Mouse (Mus musculus): ENCODE results near the gene Rin2. TPM values are rescaled to one million over a fixed set of nuclear protein-coding genes. Genes with fewer than 3 reads are reported as not detected.

Gene Rin2
- polyA plus RNA-seq, 1 experiment: 9.3 TPM

DNA sequence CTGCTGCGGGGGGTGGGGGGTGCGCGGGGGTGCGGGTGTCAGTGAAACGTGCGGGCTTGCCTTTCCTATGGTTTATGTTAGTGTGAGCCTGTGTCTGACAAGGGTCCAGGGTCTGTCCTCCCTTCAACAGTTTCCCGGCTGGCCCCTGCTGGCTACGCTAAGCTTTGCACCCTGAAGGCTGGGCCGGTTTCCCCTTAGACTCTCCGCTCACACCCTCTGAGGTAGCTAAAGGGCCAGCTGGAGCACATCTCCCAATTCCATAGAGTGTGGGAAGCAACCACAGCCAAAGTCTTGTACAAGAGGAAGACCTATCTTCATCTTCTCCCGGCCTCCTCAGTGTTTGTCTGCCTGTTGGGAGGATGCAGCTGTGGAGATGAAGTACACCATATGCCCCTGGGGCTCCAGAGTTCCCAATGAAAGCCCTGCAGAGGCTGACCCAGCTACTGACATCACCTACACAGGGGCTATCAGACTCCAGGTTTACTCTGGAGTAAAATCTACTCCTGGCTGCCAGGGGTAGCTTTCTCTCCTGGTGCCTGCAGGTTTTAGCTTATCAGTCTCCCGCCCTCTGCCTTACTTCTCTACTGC is 19.5 kb upstream of the Rin2 start:
- Histone ChIP-seq H3K4me3 (ENCODE audit: insufficient read depth, poor library complexity, severe bottlenecking) (no peak overlapping the region), H3K36me3 (ENCODE audit: control insufficient read depth, insufficient read depth) (no peaks in the 10 kb centered on the region), H3K27me3 (ENCODE audit: control insufficient read depth, insufficient read depth, insufficient read length) (no peaks in the 10 kb centered on the region), H3ac (ENCODE audit: control insufficient read depth, insufficient read length, low read depth) (no peak overlapping the region), H3K79me3 (ENCODE audit: low read depth) (no peaks in the 10 kb centered on the region), H3K79me2 (ENCODE audit: control insufficient read depth, insufficient read depth) (no peaks in the 10 kb centered on the region)
- TF ChIP-seq CTCF (IDR thresholded peaks at IDR 0.05; ENCODE audit: control insufficient read depth, insufficient read depth, insufficient read length): no peak
- no peak for TF ChIP-seq USF1 (IDR thresholded peaks at IDR 0.05; ENCODE audit: low read depth)
- no peak for TF ChIP-seq MYOG (IDR thresholded peaks at IDR 0.05; ENCODE audit: control insufficient read depth, extremely low read depth, insufficient read length)
- TF ChIP-seq MYOD1 (IDR thresholded peaks at IDR 0.05; ENCODE audit: control insufficient read depth, insufficient read length, low read depth): no peak

DNA sequence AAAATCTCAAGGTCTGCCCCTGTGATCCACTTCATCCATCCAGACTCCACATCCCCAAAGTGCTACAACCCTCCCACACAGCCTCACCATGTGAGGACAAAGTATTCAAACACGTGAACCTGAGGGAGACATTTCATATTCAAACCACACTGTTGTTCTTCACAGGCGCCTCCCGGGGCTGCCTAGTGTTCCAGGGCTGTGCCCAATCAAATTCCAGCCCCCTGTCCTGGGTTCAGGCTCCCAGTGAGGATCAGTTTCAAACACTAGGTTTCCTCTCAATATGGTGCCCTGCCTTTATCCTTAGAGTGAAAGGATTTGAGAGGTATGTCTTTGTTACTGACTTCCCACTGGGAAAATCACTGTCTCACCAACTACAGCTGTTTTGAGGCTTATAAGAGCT is 18.9 kb upstream of the Rin2 start:
- Histone ChIP-seq H3K27me3 (ENCODE audit: control insufficient read depth, insufficient read depth, insufficient read length) (no peaks in the 10 kb centered on the region), H3K4me3 (ENCODE audit: insufficient read depth, poor library complexity, severe bottlenecking) (no peak overlapping the region), H3K36me3 (ENCODE audit: control insufficient read depth, insufficient read depth) (no peaks in the 10 kb centered on the region), H3K79me3 (ENCODE audit: low read depth) (no peaks in the 10 kb centered on the region), H3ac (ENCODE audit: control insufficient read depth, insufficient read length, low read depth) (no peak overlapping the region), H3K79me2 (ENCODE audit: control insufficient read depth, insufficient read depth) (no peaks in the 10 kb centered on the region)
- TF ChIP-seq USF1 (IDR thresholded peaks at IDR 0.05; ENCODE audit: low read depth) (no peak), CEBPB (IDR thresholded peaks at IDR 0.05; ENCODE audit: low read depth) (no peak), MAX (IDR thresholded peaks at IDR 0.05) (no peak), MYOD1 (IDR thresholded peaks at IDR 0.05; ENCODE audit: control insufficient read depth, insufficient read length, low read depth) (no peak), FOSL1 (IDR thresholded peaks at IDR 0.05; ENCODE audit: insufficient read depth, low read length, poor library complexity, severe bottlenecking) (no peak), CTCF (IDR thresholded peaks at IDR 0.05; ENCODE audit: control insufficient read depth, insufficient read depth, insufficient read length) (no peak), MYOG (IDR thresholded peaks at IDR 0.05; ENCODE audit: control insufficient read depth, extremely low read depth, insufficient read length) (no peak)

DNA sequence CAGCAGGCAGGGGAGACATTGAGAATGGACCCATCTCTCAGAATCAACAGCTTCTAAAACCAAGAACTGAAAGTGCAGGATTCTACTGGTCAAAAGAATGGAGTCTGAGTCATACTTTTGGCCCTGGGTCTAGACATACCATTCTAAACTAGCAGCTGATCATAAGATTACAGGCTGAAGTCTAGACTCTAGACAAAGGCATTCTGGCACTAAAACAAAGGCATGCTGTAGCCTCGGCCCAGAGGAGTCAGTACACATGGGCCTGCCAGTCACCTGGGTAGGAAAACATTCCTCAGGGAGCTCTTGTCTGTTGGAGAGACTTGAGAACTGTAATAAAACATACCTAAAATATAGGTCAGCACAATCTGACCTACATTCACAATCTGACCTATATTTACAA is 18.3 kb upstream of the Rin2 start:
- H3K27me3 ChIP-seq (ENCODE audit: control insufficient read depth, insufficient read depth, insufficient read length): no peaks in the 10 kb centered on the region
- peak; percentile 52 for TF ChIP-seq MYOD1 (IDR thresholded peaks at IDR 0.05; ENCODE audit: control insufficient read depth, insufficient read length, low read depth)
- no peak for TF ChIP-seq CTCF (IDR thresholded peaks at IDR 0.05; ENCODE audit: control insufficient read depth, insufficient read depth, insufficient read length)
- no peak for TF ChIP-seq MAX (IDR thresholded peaks at IDR 0.05)
- no peak for TF ChIP-seq FOSL1 (IDR thresholded peaks at IDR 0.05; ENCODE audit: insufficient read depth, low read length, poor library complexity, severe bottlenecking)
- no peak overlapping the region for H3K4me3 ChIP-seq (ENCODE audit: insufficient read depth, poor library complexity, severe bottlenecking)
- H3K36me3 ChIP-seq (ENCODE audit: control insufficient read depth, insufficient read depth): no peaks in the 10 kb centered on the region
- no peak overlapping the region for H3ac ChIP-seq (ENCODE audit: control insufficient read depth, insufficient read length, low read depth)
- H3K79me3 ChIP-seq (ENCODE audit: low read depth): no peaks in the 10 kb centered on the region
- no peaks in the 10 kb centered on the region for H3K79me2 ChIP-seq (ENCODE audit: control insufficient read depth, insufficient read depth)

DNA sequence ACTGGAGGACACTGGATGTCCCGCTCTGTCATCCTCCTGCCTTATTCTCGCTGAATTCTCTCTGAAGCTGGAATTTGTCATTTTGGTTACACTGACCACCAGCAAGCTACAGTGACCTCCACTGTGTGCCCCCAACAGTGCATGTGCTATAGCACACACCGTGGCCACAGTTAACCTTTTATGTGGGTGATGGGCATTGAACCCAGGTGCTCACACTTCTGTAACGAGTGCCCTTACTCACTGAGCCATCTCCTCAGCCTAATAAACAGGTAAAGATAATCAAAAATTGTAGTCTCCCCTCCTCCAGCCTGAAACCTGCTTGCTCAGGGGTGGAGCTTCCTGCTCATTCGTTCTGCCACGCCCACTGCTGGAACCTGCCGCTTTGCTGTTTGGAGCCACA is 13.8 kb upstream of the Rin2 start:
- Histone ChIP-seq H3K36me3 (ENCODE audit: control insufficient read depth, insufficient read depth) (no peaks in the 10 kb centered on the region), H3ac (ENCODE audit: control insufficient read depth, insufficient read length, low read depth) (no peak overlapping the region), H3K27me3 (ENCODE audit: control insufficient read depth, insufficient read depth, insufficient read length) (no peaks in the 10 kb centered on the region), H3K79me2 (ENCODE audit: control insufficient read depth, insufficient read depth) (no peaks in the 10 kb centered on the region), H3K79me3 (ENCODE audit: low read depth) (no peaks in the 10 kb centered on the region), H3K4me3 (ENCODE audit: insufficient read depth, poor library complexity, severe bottlenecking) (no peak overlapping the region)
- TF ChIP-seq CEBPB (IDR thresholded peaks at IDR 0.05; ENCODE audit: low read depth): no peak
- TF ChIP-seq MYOD1 (IDR thresholded peaks at IDR 0.05; ENCODE audit: control insufficient read depth, insufficient read length, low read depth): no peak
- TF ChIP-seq CTCF (IDR thresholded peaks at IDR 0.05; ENCODE audit: control insufficient read depth, insufficient read depth, insufficient read length): no peak
- no peak for TF ChIP-seq USF1 (IDR thresholded peaks at IDR 0.05; ENCODE audit: low read depth)
- no peak for TF ChIP-seq FOSL1 (IDR thresholded peaks at IDR 0.05; ENCODE audit: insufficient read depth, low read length, poor library complexity, severe bottlenecking)
- no peak for TF ChIP-seq MAX (IDR thresholded peaks at IDR 0.05)
- TF ChIP-seq MYOG (IDR thresholded peaks at IDR 0.05; ENCODE audit: control insufficient read depth, extremely low read depth, insufficient read length): no peak

DNA sequence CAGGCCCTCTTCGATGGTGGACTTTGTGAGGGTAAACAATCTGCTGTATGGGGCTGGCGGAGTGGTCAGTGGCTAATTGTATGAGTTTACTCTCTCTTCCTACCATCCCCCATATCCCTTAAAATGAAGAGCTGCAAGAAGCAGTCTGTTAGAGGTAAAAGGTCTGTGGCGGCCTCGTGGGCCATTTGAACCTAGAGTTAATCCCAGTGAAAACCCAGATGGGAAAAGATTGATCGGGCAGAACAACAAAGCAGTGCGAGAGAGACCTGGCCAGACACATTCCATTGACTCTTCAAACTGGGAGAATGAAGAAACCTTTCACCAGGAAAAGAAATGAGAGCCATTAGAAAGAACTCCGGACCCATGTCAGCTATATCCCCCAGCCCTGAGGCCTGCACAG is 11.1 kb upstream of the Rin2 start:
- TF ChIP-seq USF1 (IDR thresholded peaks at IDR 0.05; ENCODE audit: low read depth): no peak
- TF ChIP-seq CEBPB (IDR thresholded peaks at IDR 0.05; ENCODE audit: low read depth): no peak
- no peak for TF ChIP-seq MYOD1 (IDR thresholded peaks at IDR 0.05; ENCODE audit: control insufficient read depth, insufficient read length, low read depth)
- no peak for TF ChIP-seq MAX (IDR thresholded peaks at IDR 0.05)
- TF ChIP-seq CTCF (IDR thresholded peaks at IDR 0.05; ENCODE audit: control insufficient read depth, insufficient read depth, insufficient read length): no peak
- no peak for TF ChIP-seq MYOG (IDR thresholded peaks at IDR 0.05; ENCODE audit: control insufficient read depth, extremely low read depth, insufficient read length)
- no peak for TF ChIP-seq FOSL1 (IDR thresholded peaks at IDR 0.05; ENCODE audit: insufficient read depth, low read length, poor library complexity, severe bottlenecking)
- no peak overlapping the region for H3K4me3 ChIP-seq (ENCODE audit: insufficient read depth, poor library complexity, severe bottlenecking)
- no peaks in the 10 kb centered on the region for H3K27me3 ChIP-seq (ENCODE audit: control insufficient read depth, insufficient read depth, insufficient read length)
- no peaks in the 10 kb centered on the region for H3K79me3 ChIP-seq (ENCODE audit: low read depth)
- no peaks in the 10 kb centered on the region for H3K36me3 ChIP-seq (ENCODE audit: control insufficient read depth, insufficient read depth)
- no peak overlapping the region for H3ac ChIP-seq (ENCODE audit: control insufficient read depth, insufficient read length, low read depth)
- no peaks in the 10 kb centered on the region for H3K79me2 ChIP-seq (ENCODE audit: control insufficient read depth, insufficient read depth)

DNA sequence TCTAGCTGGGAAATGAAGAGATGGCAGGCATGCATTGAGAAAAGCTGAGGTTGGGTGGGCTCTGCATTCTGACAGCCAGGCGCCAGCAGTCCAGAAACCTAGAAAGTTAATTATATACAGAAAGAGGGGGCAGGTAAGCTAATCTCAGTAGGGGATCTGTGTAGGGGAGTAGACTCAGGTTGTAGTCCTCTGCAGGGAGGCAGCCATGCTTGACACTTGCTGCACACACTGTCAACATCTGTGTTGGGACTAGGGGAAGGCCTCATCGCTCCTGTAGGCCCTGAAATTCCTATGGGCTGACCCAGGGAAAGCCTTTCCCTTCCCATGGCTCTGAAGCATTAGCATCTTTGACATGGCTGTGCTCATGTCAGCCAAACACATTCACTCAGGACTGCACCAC is 10.7 kb upstream of the Rin2 start:
- H3ac ChIP-seq (ENCODE audit: control insufficient read depth, insufficient read length, low read depth): no peak overlapping the region
- H3K4me3 ChIP-seq (ENCODE audit: insufficient read depth, poor library complexity, severe bottlenecking): no peak overlapping the region
- no peaks in the 10 kb centered on the region for H3K79me2 ChIP-seq (ENCODE audit: control insufficient read depth, insufficient read depth)
- no peaks in the 10 kb centered on the region for H3K36me3 ChIP-seq (ENCODE audit: control insufficient read depth, insufficient read depth)
- H3K79me3 ChIP-seq (ENCODE audit: low read depth): no peaks in the 10 kb centered on the region
- H3K27me3 ChIP-seq (ENCODE audit: control insufficient read depth, insufficient read depth, insufficient read length): no peaks in the 10 kb centered on the region
- TF ChIP-seq FOSL1 (IDR thresholded peaks at IDR 0.05; ENCODE audit: insufficient read depth, low read length, poor library complexity, severe bottlenecking) (no peak), CEBPB (IDR thresholded peaks at IDR 0.05; ENCODE audit: low read depth) (no peak), MYOD1 (IDR thresholded peaks at IDR 0.05; ENCODE audit: control insufficient read depth, insufficient read length, low read depth) (no peak), MYOG (IDR thresholded peaks at IDR 0.05; ENCODE audit: control insufficient read depth, extremely low read depth, insufficient read length) (no peak), CTCF (IDR thresholded peaks at IDR 0.05; ENCODE audit: control insufficient read depth, insufficient read depth, insufficient read length) (no peak), MAX (IDR thresholded peaks at IDR 0.05) (no peak), USF1 (IDR thresholded peaks at IDR 0.05; ENCODE audit: low read depth) (no peak)
